Mouse (Mus musculus) right cerebral cortex, postnatal 14 days (tissue): Measurements from ENCODE around the gene Elmo1.
A peak's percentile ranks its signal among the peaks of the same experiment; 100 is the strongest.

Experiments
- DNase-seq: peaks from one replicate; pipeline ENCODE4 v3.0.0; 2022

The Elmo1 gene

GRCm38 (mm10) chr13:20288393-20288792 lies 198.0 kb downstream of the Elmo1 start:
- no peak for DNase-seq

GRCm38 (mm10) chr13:20290412-20290811 lies 200.0 kb downstream of the Elmo1 start:
- no peak for DNase-seq

- peak; percentile 31 for DNase-seq
Observed at GRCm38 (mm10) chr13:20292348-20292747, 202.0 kb downstream of the Elmo1 start.

GRCm38 (mm10) chr13:20295278-20295970 lies 205.0 kb downstream of the Elmo1 start:
- DNase-seq: no peak

- DNase-seq: peak; percentile 79
Observed at GRCm38 (mm10) chr13:20297841-20298240, 207.4 kb downstream of the Elmo1 start.

GRCm38 (mm10) chr13:20299424-20299823 lies 209.0 kb downstream of the Elmo1 start:
- DNase-seq: no peak

GRCm38 (mm10) chr13:20300052-20300564 lies 209.7 kb downstream of the Elmo1 start:
- no peak for DNase-seq

- no peak for DNase-seq
Observed at GRCm38 (mm10) chr13:20300626-20301025, 210.2 kb downstream of the Elmo1 start.

GRCm38 (mm10) chr13:20301760-20302159 lies 211.4 kb downstream of the Elmo1 start:
- no peak for DNase-seq

- DNase-seq: no peak
Observed at GRCm38 (mm10) chr13:20305621-20306020, 215.2 kb downstream of the Elmo1 start.

GRCm38 (mm10) chr13:20306180-20307177 lies 216.1 kb downstream of the Elmo1 start:
- DNase-seq: peak; percentile 36

- DNase-seq: no peak
Observed at GRCm38 (mm10) chr13:20307381-20307780, 217.0 kb downstream of the Elmo1 start.

GRCm38 (mm10) chr13:20311612-20312011 lies 221.2 kb downstream of the Elmo1 start:
- peak; percentile 89 for DNase-seq

- DNase-seq: no peak
Observed at GRCm38 (mm10) chr13:20313345-20313744, 222.9 kb downstream of the Elmo1 start.

GRCm38 (mm10) chr13:20316139-20316538 lies 225.7 kb downstream of the Elmo1 start:
- DNase-seq: no peak

GRCm38 (mm10) chr13:20318615-20319219 lies 228.3 kb downstream of the Elmo1 start:
- DNase-seq: no peak

GRCm38 (mm10) chr13:20320232-20320631 lies 229.8 kb downstream of the Elmo1 start:
- DNase-seq: no peak

- DNase-seq: no peak
Observed at GRCm38 (mm10) chr13:20323478-20323877, 233.1 kb downstream of the Elmo1 start.

GRCm38 (mm10) chr13:20327064-20327463 lies 236.7 kb downstream of the Elmo1 start:
- no peak for DNase-seq

GRCm38 (mm10) chr13:20327975-20328374 lies 237.6 kb downstream of the Elmo1 start:
- DNase-seq: no peak

GRCm38 (mm10) chr13:20328672-20329071 lies 238.3 kb downstream of the Elmo1 start:
- DNase-seq: no peak

GRCm38 (mm10) chr13:20330954-20331353 lies 240.6 kb downstream of the Elmo1 start:
- DNase-seq: no peak
